Mouse (Mus musculus): ENCODE results near the gene Npas2.

Gene Npas2

GRCm38 (mm10) chr1:39287831-39288230 lies 94.3 kb downstream of the Npas2 start:
- no peak for DNase-seq

- DNase-seq, result no peak
These were observed 94.9 kb downstream of the Npas2 start for GRCm38 (mm10) chr1:39288425-39288824.

- no peak for DNase-seq
These were observed 98.5 kb downstream of the Npas2 start for GRCm38 (mm10) chr1:39292001-39292400.

- DNase-seq, result no peak
These were observed 104.8 kb downstream of the Npas2 start for GRCm38 (mm10) chr1:39298294-39298693.

GRCm38 (mm10) chr1:39300243-39300642 lies 106.7 kb downstream of the Npas2 start:
- no peak for DNase-seq

GRCm38 (mm10) chr1:39300676-39301075 lies 107.1 kb downstream of the Npas2 start:
- DNase-seq, result no peak

- no peak for DNase-seq
These were observed 108.7 kb downstream of the Npas2 start for GRCm38 (mm10) chr1:39302246-39302645.

- DNase-seq, result no peak
These were observed 109.6 kb downstream of the Npas2 start for GRCm38 (mm10) chr1:39303054-39303649.

- DNase-seq, result no peak
These were observed 113.8 kb downstream of the Npas2 start for GRCm38 (mm10) chr1:39307291-39307690.

GRCm38 (mm10) chr1:39307971-39308370 lies 114.4 kb downstream of the Npas2 start:
- DNase-seq, result no peak

GRCm38 (mm10) chr1:39309548-39309947 lies 116.0 kb downstream of the Npas2 start:
- no peak for DNase-seq

- no peak for DNase-seq
These were observed 118.9 kb downstream of the Npas2 start for GRCm38 (mm10) chr1:39312345-39312967.

GRCm38 (mm10) chr1:39313352-39314245 lies 120.1 kb downstream of the Npas2 start:
- no peak for DNase-seq

GRCm38 (mm10) chr1:39317935-39318334 lies 124.4 kb downstream of the Npas2 start:
- peak; percentile 54 for DNase-seq

GRCm38 (mm10) chr1:39318870-39319269 lies 125.3 kb downstream of the Npas2 start:
- no peak for DNase-seq

- DNase-seq, result no peak
These were observed 128.4 kb downstream of the Npas2 start for GRCm38 (mm10) chr1:39321954-39322353.

GRCm38 (mm10) chr1:39325228-39325627 lies 131.7 kb downstream of the Npas2 start:
- DNase-seq, result no peak

- DNase-seq, result no peak
These were observed 134.0 kb downstream of the Npas2 start for GRCm38 (mm10) chr1:39327546-39327945.

- peak; percentile 35 for DNase-seq
These were observed 137.5 kb downstream of the Npas2 start for GRCm38 (mm10) chr1:39330857-39331594.

GRCm38 (mm10) chr1:39332456-39332855 lies 138.9 kb downstream of the Npas2 start:
- DNase-seq, result no peak

GRCm38 (mm10) chr1:39335561-39336196 lies 142.1 kb downstream of the Npas2 start:
- DNase-seq, result no peak

GRCm38 (mm10) chr1:39336788-39337187 lies 143.3 kb downstream of the Npas2 start:
- no peak for DNase-seq

GRCm38 (mm10) chr1:39338831-39339230 lies 145.3 kb downstream of the Npas2 start:
- no peak for DNase-seq
